Mouse (Mus musculus) mouse trophoblast stem cell (cell line): ENCODE results near the gene Ttll5.

Source experiments
- in situ Hi-C, 2 experiments: fragments of 300-500 bp; cut with MseI, MboI; formaldehyde crosslinking; loops; 2 replicates in 1 of 2; 3 replicates in 1 of 2; pipeline ENCODE4 v1.15.1; 2025

Gene Ttll5

DNA sequence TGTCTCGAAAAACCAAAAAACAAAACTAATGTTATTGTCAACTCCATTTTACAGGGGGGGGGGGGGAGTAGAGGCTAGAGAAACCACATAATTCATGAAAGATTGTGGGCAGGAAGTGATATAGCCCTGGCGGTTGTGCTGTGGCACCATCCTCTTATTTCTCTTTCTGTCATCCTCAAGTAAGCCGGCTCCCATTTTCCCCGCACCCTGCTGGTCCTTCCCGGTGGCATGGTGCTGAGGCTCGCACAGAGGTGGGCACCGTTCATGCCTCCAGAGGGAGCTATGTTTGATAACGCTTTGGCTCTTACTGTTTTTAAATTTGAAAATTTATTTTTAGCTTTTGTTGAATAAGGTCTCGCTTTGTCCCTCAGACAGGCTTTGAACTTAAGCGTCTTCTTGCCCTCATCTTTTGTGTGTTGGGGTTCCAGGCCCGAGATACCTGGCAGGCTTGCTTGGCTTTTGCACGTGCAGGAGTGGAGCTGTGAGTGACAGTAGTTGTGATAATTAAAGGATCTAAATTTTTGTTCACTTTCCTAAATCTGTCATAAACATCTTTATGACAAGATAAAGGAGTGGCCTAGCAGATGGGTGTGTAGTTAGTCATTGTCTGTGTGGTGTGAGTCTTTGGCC is 15.0 kb downstream of the Ttll5 start:
- in situ Hi-C loops: no loop called here

DNA sequence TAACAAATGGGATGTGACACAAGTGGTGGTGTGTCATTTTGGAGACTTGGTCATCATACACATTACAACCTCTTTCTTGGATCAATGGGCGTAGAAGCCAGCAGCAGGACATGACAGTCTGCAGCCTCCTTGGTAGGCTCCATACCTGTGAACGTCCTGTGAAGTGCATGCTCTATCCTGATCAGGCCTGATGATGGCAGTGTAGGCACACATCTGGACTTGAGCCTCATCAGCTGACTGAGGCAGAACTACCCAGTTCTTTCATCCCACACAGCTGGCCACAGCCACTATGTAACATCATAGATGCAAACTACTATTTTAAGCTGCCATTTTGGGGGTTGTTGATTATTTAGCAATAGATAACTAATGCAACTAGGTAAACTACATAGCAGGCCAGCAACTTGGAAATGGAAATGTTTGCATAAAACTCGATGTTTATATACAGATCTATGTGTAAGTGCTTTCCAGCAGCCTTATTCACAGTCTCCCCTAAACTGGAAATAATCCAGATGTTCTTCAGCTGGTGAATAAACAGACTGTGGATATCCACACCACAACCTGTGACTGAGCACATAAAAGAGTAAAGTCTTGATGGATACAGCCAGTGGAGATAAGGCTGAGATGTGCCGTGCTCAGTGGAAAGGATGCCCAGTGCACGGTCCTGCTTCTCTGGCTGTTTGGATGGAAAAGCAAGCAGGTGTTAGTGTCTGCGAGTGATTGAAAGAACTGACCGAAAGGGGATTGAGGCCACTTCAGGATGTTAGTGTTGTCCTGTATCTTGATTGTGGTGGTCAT is 23.9 kb downstream of the Ttll5 start:
- in situ Hi-C loops: no loop called here

DNA sequence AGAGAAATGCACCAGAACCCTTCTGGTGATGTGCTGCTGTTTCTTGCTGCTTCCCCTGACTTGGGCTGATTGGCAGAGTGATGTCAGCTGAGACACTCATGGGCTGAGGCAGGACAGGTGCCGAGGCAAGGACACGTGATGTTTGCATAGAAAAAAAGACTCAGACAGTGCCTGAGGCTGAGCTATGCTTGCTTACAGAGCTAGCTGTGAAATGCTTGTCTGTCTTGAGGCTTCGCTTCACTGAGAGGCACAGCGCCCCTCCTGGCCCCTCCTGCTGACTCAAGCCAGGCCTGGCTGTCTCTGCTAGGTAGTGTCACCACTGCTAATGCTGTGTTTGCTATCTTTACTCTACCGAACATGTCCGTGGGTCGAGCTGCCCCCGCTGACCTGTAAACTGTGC is 26.2 kb downstream of the Ttll5 start:
- in situ Hi-C loops: loop anchor here in 1 of 2 experiments (25.0 kb wide), 1 partner anchor 237 kb away; the partner anchor contains the start of genes Ift43 and Tgfb3

GRCm38 (mm10) chr12:85853836-85854235 is 29.4 kb downstream of the Ttll5 start:
- in situ Hi-C loops: loop anchor here in 1 of 2 experiments (25.0 kb wide), 1 partner anchor 233 kb away; the partner anchor contains the start of genes Ift43 and Tgfb3

- in situ Hi-C loops: loop anchor here in 1 of 2 experiments (25.0 kb wide), 1 partner anchor 233 kb away; the partner anchor contains the start of genes Ift43 and Tgfb3
Measured at GRCm38 (mm10) chr12:85854271-85854670, 29.8 kb downstream of the Ttll5 start.

GRCm38 (mm10) chr12:85857300-85857699 is 32.8 kb downstream of the Ttll5 start:
- in situ Hi-C loops: loop anchor here in 1 of 2 experiments (25.0 kb wide), 1 partner anchor 230 kb away; the partner anchor contains the start of genes Ift43 and Tgfb3

- in situ Hi-C loops: loop anchor here in 1 of 2 experiments (25.0 kb wide), 1 partner anchor 228 kb away; the partner anchor contains the start of genes Ift43 and Tgfb3
Measured at GRCm38 (mm10) chr12:85859111-85859510, 34.7 kb downstream of the Ttll5 start.

DNA sequence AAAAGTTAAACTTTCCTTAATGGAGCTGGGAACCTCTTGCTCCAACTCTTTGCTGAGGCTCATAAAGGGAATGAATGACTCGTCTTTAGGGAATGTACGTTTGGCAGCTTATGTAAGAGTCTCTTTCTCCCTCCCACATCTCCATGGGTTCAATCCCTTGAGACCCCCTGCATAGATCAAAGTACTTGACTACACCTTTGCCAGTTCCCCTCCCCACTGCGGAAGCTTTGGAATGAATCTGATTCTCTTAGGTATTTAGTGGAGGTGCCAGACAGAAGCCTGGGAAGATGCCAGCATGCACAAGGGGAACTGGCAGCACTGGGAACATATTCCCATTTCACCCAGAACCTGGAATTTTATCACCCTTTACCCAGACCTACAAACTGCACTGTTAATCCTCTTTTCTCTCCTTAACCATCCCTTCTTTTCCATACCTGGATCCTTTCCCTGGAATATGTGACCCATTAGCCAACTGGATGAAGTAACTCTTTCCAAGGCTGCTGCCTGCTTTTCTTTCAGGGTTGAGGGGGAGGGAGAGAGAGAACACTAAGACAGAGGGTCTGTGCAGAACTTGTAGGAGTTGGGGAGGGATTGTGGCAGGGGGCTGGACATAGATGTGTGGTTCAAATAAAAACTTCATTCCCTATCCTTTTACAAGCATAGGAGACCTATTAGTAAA is 35.2 kb downstream of the Ttll5 start:
- in situ Hi-C loops: loop anchor here (10.0 to 25.0 kb wide), 2 partner anchors 215 to 228 kb away; partner anchors contain the start of genes Tgfb3 (in 2 of the 2) and Ift43 (in 1 of the 2)

- in situ Hi-C loops: loop anchor here (10.0 to 25.0 kb wide), 2 partner anchors 212 to 225 kb away; partner anchors contain the start of genes Tgfb3 (in 2 of the 2) and Ift43 (in 1 of the 2)
Measured at GRCm38 (mm10) chr12:85862514-85862913, 38.1 kb downstream of the Ttll5 start.

DNA sequence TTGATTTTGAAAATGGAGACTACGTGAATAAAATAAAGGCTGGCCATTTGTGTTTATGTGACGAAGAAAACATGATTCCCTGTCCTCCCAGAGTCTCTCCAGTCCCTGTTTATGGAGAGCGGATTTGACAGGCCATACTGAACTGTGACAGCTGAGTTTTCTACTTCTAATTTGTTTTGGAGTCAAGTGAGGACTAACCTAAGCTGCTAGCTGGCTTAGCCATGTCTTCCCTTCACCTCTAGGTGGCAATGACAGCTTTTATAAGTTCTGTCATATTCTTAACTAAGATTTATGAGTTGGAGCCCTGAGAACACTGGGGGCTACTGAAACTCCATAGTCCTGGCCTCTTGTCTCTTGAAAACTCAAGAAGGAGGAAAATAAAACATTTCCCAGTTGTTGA is 41.1 kb downstream of the Ttll5 start:
- in situ Hi-C loops: loop anchor here (10.0 to 25.0 kb wide), 2 partner anchors 209 to 222 kb away; partner anchors contain the start of genes Tgfb3 (in 2 of the 2) and Ift43 (in 1 of the 2)

GRCm38 (mm10) chr12:85866624-85867023 is 42.2 kb downstream of the Ttll5 start:
- in situ Hi-C loops: loop anchor here (10.0 to 25.0 kb wide), 2 partner anchors 208 to 221 kb away; partner anchors contain the start of genes Tgfb3 (in 2 of the 2) and Ift43 (in 1 of the 2)

GRCm38 (mm10) chr12:85867125-85867524 is 42.7 kb downstream of the Ttll5 start:
- in situ Hi-C loops: loop anchor here (10.0 to 25.0 kb wide), 2 partner anchors 208 to 220 kb away; partner anchors contain the start of genes Tgfb3 (in 2 of the 2) and Ift43 (in 1 of the 2)

DNA sequence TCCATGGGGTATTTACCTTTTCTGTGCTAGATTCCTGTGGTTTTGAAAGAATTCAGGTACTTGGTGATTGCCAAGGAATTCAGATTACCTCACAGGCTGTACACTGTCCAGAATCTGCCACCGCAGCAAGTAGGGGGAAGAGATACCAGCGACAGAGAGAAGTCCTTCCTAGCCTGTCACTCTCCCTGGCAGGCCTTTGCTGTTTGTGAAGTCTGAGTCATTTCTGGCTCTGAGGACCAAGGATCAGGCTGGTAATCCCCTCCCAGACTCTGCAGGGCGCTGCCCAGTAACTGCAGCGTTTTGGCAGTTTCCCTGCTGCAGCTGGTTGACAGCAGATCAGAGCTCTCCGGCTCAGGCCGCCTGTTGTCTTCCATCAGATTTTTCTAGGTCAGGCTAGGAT is 45.0 kb downstream of the Ttll5 start:
- in situ Hi-C loops: loop anchor here (10.0 to 25.0 kb wide), 2 partner anchors 205 to 218 kb away; partner anchors contain the start of genes Tgfb3 (in 2 of the 2) and Ift43 (in 1 of the 2)

GRCm38 (mm10) chr12:85879631-85880314 is 55.3 kb downstream of the Ttll5 start:
- in situ Hi-C loops: no loop called here

- in situ Hi-C loops: no loop called here
Measured at GRCm38 (mm10) chr12:85885024-85885423, 60.6 kb downstream of the Ttll5 start.

GRCm38 (mm10) chr12:85890054-85890453 is 65.6 kb downstream of the Ttll5 start:
- in situ Hi-C loops: no loop called here

DNA sequence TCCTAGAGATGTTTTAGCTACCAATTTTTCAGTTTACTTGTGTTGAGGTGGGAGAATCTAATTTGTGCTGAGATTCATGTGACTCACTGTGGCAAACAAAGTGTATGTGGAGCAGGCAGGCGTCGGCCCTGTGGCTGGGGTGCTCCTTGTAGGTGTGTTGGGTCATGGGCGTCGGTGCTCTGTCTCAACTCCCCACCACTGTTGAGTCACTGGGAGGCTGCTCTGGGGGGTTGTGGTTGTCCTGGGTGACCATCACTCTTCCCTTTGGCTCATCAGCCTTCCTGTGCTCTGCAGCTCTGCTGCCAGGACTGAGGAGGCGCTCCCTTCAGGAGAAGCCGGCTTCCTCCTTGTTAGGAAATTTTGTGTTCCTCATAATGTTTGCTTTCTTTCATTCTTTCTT is 79.5 kb downstream of the Ttll5 start:
- in situ Hi-C loops: no loop called here

GRCm38 (mm10) chr12:85905666-85906065 is 81.2 kb downstream of the Ttll5 start:
- in situ Hi-C loops: no loop called here

- in situ Hi-C loops: no loop called here
Measured at GRCm38 (mm10) chr12:85907896-85908295, 83.4 kb downstream of the Ttll5 start.

DNA sequence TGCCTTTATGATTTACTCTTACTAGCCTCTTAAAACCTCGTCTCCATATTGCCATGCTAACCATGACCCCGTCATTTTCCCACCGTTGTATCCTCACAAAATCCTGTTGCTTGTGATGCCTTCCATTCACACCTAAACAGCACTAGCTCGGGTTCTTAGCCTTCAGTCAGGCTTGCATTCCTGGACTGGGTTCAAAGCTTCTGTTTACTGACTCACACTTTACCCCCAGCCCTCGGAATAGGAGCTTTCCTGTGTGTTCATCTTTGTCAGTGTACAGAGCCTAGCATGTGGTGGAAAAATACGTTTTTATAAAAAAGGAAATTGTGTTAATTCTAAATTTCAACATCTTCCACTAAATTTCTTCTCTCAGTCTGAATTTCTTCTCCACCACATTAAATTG is 86.4 kb downstream of the Ttll5 start:
- in situ Hi-C loops: no loop called here
